Mouse (Mus musculus): ENCODE measurements around the gene Fam110a.

Fam110a gene

DNA sequence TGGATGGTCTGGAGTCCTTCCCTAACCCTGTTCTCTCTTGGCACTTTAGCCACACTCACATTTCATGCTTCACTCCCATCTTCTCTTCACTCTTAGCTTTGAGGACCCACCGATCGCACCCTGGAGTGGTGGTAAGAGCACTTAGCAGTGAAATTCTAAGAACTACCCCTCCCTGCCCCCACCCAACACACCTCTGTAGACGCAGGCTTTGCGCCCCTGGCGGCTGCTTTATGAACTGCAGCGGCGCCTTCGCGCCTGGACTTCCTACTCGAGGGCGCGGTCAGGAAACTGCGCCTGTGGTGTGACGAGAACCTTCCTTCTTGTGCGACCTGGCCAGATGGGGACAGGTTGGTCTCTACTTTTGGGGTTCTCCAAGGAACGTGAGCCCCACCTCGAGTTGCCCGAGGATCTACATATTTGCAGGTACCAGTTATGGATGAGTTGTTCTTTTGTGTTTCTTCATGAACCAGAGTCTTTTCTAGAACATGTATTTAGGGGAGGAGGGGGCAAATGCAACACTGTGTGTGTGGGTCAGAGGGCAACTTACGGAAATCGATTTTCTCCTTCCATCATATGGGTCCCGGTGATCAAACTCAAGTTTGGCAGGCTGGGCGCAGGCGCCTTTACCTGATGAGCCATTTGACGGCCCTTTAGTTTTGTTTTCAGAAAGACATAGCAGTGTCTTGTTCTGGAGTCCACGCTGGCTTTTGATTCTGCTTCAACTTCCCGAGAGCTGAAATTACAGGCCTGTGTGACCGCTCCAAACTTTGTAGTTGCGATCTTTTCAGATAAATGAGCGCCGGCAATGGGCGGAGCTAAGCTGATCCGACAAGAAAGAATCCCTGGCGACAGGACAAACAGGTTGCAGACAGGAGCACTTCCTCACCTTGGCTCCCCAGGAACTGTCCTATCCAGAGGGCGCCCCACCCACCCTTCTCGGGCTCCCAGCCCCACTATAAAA lies 16.5 kb upstream of the Fam110a start, which contains the start of gene Slc52a3:
TSS of gene Slc52a3 (plus strand) at position 283 of the 961 bp plus-strand sequence.
- peak; percentile 93 to 96 for DNase-seq

DNA sequence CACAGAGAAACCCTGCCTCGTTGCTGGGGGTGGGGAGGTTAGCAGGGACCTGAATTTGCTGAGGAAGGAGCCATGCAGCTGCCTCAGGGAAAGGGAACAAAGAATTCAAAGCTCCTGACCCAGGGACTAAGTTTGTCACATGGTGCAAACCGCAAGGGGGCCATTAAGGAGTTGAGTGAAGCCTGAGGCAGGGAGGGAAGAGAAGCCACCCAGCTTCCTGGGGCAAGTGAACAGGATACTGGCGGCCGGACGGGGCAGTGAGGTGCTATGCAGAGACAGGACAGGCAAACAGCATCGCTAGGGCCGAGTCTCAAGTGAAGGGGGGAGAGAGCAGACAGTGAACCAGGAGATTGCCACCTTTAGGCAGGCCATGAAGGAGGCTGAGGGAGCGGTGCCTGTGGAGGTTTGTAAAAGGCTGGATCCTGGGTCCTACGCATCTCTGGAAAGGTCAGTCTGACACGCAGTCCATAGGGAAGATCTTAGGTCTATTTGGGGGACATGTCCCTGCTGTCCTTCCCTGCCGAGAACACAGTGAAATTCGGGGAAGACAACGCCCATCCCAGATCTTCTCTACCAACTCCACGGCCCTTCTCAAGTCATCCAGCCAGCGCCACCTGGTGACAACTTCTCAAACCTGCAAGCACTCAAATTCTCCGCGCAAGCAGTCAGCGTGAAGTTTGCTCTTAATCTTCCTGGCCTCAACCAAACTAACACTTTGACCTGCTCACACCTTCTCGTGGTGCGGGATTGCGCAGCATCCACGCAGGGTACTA lies 14.5 kb upstream of the Fam110a start:
- DNase-seq, result peak; percentile 81 to 88

DNA sequence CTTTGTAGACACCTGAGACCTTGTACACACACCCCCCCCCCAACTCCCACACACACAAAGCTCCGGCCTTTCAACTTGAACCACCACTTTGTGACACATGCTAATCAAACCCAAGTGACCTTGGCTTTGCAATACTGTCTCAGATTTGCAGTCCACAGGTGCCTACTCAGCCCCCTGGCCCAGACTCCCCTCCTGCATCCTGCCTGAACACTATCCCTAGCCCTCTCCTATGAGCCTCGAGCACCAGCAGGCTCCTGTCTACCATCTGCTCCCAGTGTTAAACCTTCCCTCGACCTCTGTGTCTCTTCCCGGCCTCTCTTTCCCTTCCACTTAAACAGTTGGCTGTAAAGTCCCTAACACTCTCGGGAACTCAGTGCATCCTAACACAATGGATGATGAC lies 11.4 kb upstream of the Fam110a start:
- DNase-seq, result peak in 1 of 2 experiments; percentile 20

DNA sequence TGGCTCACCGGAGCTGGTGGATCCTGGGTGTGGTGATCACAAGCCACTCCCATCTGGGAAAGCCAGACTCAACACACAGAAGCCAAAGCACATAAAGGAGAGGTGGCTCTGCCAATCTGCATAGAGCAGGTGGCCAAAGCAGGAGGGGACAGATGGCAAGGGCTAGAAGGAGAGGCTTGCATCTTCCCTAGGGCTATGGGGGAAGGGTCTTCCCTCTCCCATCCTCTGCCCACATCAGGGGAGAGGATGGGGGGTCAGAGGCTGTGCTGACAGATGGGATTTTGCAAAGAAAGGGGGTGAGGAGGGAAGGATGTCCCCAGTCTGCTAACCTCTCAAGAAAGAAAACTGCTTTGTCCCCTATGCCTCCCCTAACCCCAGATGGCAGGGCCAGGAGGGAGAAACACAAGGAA lies 11.0 kb upstream of the Fam110a start:
- no peak for DNase-seq

DNA sequence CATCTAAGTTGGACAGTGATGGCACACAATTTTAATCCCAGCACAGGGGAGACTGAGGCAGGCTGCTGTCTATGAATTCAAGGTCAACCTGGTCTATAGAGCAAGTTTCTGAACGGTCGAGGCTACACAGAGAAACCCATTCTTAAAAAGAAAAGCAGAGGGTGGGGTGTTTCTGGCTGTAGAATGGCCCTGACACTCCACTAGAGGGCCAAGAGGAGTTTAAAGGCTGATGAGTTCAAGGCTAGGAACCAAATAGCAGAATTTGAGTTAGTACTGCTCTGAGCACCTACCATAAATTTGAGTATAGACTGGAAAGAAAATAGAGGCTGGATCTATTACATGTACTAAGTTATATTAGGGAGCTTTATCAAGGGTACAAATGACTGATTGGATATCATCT lies 9.0 kb upstream of the Fam110a start:
- DNase-seq, result peak in 1 of 2 experiments; percentile 13

DNA sequence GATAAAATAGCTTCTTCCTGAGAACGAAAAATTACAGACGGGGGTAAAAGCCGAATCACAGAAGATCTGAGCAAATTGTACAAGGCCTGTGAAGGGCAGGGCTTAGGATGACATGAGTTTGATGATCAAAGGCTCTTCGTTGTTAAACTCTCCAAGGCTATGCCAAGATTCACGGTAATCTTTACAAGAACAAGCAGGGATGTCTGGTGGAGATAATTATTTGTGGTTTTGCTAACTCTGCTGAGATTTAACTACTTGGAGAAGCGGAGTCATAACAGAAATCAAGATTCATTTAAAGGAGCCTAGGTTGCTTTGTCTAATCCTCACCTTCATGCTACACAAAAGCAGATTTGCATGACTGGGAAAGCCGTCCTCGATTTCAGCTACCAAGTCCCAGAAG lies 6.9 kb upstream of the Fam110a start:
- DNase-seq, result no peak

DNA sequence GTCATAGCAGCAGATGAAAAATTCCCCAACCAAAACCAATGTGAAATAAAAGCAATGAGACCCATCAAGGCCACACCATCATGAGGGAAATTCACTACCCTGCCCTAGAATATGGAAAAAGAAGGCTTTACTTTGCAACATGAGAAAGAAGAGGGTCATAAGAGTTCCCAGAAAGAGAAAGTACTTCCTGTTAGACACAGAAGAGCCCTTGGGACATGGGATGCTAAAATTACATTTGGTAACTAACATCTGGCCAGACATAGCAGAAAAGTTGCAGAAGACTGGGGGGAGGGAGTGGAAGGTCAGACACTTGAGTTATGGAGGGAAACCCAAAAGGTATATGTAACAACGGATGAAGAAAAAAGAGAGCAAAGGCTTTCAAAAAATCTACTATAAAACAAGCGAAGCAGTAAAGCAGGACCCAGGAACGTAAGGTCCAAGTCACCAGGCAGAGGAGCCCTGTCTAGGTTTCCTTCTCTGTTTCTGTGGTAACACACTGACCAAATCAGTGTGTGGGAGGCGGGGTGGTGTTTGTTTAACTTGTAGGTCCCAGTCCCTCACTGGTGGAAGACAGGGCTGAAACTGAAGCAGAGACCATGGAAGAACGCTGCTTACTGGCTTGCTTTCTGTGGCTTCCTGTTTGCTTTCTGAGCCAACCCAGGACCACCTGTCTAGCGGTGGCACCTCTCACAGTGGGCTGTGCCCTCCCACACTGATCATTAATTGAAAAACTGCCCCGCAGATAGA lies 5.6 kb upstream of the Fam110a start:
- DNase-seq, result no peak

DNA sequence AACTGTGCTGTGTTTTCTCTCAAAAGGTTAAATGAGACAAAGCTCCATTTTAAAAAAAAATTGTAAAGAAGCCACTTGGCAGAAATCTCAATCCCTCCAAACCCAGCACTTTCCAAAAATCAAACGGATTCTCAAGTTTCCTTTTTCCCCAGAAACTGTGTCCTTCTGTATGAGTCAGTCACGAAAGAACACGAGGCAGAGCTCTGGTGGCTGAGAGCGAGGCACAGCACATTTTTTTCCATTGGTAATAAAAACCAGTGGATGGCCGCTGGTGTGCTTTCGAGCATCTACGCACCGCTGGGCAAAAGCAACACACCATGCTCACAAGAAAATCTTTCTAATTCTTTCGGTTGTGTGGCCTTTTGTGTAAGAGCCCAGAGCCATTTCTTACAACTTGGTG lies 4.0 kb upstream of the Fam110a start:
- no peak for DNase-seq

DNA sequence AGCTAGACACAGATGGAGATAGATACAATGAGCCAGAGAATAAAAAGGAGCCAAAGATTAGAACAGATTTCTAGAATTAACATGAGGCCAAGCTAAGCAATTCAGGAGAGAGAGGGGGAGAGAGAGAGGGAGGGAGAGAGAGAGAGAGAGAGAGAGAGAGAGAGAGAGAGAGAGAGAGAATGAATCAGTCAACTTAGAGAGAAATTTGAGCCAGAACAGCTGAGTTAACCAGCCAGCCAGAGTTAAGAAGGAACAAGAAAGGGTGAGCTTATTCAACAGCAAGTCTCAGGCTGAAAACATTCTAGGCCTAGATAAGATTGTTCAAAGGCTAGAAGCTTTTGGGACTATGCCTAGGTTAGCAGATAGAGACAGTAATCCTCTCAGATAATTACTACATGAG lies 2.5 kb upstream of the Fam110a start:
- DNase-seq, result no peak

DNA sequence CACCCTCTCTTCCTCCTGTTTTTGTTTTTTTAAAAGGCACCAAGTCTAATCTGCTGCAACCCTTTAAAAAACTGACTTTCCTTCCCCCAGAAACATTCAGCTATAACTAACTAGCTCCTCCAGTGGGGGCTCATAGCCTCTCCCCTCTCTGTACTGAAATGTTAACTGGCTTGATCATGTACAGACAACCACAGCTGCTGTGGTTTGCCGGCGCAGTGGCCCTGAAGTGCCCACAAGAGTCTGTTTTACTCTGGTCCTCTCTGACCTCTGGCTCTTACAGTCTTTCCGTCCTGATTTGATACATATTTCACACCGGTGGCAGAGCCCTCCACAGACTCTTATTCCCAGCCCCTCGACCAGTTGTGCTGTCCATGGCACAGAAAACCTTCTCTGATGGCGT lies 1.2 kb upstream of the Fam110a start:
- no peak for DNase-seq

DNA sequence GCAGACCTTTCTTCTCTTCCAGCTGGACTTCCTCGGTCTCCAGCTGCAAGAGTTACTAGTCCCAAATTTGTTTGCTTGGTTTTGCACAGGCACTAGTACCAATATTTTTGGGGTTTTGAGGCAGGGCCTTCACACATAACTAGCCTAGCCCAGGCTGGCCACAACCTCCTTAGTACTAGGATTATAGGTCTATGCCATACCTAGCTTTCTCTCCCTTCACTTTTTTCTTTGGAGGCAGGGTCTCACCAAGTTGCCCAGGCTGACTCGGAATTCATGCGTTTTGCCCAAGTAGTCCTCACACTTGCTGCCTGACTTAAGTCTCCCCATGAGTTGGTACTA lies 305 bp upstream of the Fam110a start:
- DNase-seq, result no peak

DNA sequence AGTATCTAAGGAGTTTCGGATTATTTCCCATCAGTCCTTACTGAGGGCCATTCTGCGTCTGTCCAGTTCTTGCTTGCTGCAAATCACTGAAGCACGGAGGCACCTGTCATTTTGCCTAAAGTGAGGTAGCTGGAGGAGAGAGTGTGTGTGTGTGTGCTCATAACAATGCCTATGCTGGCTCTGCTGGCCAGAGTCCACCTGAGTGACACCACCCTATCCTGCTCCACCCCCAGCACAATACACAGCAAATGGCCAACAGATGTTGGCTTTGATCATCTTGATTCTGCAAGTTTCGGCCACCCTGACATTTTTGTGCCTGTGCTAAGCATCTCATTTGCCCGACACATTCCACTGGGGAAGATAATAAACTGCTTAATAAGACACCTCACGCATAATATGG lies 1.5 kb downstream of the Fam110a start:
- peak; percentile 60 to 75 for DNase-seq

DNA sequence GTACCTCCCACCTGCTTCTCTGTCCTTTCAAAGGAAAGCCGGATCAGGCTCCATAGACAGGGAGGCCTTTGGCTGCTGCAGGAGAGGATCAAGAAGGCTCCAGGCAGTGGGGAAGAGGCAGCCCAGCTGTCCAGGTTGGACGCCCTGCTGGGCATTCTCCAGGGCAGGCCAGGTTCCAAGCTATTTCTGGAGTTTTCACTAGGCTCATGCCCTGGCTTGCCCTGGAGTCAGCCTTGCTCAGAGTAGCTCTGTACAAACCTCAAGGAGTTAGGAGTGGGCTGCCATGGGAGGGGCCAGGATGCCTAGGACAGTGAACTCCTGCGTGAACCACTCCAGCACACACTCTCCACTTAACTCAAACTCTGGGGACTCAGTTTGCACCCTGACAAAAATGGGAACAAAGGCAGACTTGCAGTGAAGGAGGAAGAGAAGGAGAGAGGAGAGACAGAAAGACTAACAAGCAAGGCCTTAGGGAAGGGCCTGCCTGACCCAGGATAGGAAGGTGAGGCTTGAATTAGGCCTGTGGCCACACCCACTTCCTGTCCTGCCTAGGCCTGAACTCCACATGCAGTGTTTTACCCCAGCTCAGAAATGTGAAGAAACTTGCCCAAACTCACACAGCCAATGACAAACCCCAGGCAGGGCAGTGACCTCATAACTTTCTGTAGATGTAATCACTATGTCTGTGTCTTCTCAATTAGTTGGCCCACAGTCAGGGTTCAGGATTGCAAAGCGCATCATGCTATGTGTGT lies 2.2 kb downstream of the Fam110a start:
- DNase-seq, result peak in 1 of 2 experiments; percentile 44

DNA sequence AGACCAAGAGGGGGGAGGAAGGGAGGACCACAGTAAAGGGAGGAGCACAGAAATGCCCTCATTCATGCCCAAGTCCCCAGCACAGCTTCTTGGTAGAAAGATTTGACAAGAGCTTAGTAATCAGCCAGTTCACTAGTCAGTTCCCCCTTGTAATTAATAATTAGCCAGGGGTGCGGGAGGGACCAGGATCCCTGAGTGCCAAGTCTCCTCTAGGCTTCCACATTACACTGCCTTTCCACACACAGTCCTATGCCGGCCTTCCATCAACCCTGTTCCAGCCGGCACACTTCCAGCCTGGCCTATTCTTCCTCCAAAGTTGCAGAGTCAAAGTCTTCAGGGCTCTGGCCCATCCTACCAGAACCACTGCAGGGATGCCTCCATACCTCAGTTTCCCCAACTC lies 4.0 kb downstream of the Fam110a start:
- peak; percentile 73 to 85 for DNase-seq

DNA sequence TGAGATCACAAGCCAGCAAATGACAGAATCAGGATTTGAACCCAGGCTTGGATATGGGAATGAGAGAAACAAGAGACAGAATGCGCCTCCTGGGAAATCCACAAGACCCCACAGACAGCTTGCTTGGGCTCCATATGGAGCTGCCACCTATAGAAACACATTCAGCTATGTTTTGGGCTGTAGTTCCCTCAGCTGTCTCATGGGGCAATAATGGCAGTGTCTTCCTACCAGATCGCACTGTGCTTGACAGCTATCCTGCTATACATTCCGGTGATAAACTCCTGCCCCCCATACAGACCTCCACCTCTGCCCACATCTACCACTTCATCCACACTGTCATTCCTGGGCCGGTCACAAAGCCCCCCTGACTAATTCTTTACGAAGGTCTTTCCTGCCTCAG lies 4.7 kb downstream of the Fam110a start:
- DNase-seq, result no peak

DNA sequence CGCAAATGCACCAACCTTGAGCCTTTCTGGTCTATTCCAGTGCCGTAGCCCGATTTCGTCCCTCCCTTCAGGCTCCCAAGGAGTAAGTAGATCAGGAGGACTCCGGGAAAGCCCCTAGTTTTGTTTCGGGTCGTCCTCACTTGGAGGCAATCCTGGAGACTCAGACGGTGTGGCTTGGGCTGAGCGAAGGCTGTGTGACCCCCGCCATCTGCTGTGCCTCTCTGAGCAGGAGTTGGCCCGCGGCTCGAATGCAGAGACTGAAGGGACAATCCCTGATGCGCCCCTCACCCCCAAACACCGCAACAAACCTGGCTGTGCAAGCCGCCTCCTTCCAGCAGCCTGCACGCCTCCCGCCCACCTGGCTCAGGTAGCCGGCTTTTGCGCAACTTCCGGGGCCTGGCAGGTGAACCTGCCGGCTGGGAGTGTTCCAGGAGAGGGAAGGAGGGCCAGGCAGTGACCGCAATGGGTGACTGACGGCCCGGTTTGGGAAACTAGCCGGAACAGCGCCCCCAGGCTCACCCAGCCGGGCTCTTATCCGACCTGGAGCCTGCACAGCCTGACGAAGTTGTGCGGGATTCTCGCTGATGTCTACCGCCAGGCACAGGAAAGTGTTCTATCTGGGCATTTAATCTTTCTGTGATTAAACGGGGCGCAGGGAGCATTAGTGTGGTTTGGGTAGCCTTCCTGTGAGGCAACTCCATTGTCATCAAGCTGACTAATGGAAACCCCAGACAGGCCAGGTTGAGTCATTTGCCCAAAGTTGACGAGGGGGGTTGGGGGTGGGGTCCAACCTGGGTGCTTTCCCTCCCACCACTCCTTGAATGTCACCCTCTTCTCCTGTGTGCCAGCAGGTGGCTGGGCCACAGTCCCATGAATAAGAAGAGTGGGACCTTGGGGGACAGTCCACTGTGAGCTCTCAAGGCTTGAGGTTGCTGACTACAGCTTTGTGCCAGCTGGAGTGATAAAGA lies 6.1 kb downstream of the Fam110a start:
- peak; percentile 78 to 91 for DNase-seq

DNA sequence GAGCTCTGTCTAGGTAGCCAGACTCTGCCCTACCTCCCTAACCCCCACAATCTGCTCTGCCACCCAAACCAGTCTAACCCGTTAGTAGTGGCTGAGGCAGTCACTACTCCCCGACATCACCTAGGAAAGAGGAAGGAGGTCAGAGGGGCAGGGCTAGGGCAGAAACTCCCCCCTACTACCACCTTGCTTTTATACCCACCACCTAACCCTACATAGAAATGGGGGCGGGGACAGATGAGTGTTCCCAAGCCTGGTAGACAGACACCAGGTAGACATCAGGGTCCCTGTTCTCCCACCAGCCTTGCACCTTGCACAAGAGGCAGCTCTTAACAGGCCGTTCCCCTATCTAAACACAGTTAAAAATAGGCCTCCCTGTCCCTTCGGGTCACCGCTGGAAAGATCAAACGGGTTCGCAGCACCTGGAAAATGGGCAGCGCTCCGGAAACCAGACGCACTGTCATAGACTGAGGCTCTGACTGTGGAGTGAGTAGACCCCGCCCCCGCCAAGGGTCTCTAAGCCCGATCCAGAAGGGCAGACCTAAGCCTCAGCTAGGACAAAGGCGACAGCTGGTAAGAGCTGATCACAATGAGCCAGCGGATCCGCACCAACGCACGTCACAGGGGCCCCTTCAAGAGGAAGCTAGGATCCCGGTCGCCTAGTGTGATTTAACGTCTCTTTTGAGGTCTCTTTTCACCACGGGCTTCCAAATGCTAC lies 7.0 kb downstream of the Fam110a start:
- DNase-seq, result peak in 1 of 2 experiments; percentile 40

DNA sequence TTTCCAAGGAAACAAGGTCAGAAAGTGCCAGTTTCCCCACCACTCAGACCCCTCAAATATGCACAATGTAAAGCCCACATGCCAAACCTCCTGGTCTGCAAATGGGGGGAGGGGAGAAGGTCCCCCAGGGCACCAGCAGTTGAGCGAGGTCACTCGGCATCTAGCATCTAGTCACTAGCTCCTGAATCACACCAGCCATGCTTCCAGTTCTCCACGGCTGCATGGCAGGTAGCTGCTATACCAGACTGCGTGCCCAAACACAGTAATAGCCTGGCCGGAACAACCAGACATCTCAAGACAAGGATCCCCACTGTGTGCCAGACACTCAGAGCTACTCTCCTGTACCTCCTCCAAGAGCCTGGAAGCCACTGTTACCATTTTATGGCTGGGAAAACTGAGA lies 8.3 kb downstream of the Fam110a start:
- DNase-seq, result peak in 1 of 2 experiments; percentile 24

DNA sequence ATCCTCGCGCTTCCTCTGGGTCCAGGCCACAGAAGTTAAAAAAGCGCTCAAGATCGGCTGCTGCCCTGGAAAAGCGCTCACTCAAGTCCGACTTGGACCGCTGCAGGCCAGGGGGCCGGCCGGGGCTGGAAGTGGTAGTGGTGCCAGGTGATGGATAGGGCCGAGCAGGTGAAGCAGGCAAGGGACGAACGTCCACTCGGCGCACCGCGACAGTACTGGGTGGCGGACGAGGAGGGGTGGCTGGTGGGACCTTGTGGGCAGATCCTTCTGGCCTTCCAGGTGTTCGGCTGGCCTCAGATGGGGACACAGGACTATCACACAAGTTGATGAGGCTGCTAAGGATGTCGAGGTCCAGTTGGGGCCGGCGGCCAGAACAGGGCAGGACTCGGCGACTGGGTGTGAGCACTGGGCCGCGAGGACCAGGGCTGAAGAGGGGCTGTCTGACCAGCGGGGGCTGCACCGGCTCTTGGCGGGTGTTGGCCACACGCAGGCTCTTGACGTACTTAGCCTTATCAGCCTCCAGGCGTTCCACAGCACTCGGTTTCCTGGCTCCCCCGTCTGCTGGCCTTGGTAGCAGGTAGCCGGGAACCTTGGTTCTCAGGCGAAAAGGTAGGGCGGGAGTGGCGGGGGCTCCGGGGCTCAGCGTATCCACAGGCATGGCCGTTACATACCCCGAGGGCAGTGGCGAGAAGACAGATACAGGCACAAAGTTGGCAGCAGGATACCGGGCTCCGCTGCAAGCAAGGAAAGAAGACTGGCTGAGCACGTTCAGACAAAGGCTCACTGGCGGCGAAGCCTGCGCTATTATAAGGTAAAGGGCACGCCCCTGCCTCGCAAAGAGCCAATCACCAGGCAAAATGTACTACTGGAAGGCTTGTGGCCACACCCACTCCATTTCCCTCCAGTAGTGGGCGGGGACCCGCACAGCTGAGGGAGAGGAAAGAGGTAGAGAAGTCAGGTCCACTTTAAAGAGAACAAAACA lies 9.5 kb downstream of the Fam110a start:
- DNase-seq, result peak; percentile 89 to 93
